Mouse (Mus musculus) testis, adult 2 months (tissue): ENCODE data around the gene Spaca4. TPM values are rescaled to one million over a fixed set of nuclear protein-coding genes. Genes with fewer than 3 reads are reported as not detected.
A peak's percentile ranks its signal among the peaks of the same experiment; 100 is the strongest.

Experiments used
- H3K27ac ChIP-seq: fragments of 200-500 bp; 2 replicates; pipeline ENCODE4 v1.5.1; 2012; ENCODE audit warnings: low read depth, low read length; ENCODE audit not compliant: control insufficient read depth, insufficient read depth
- H3K27me3 ChIP-seq: fragments of 200-500 bp; 2 replicates; pipeline ENCODE4 v1.6.1; 2012; ENCODE audit warnings: mild to moderate bottlenecking, low read length, moderate library complexity; ENCODE audit not compliant: control insufficient read depth, insufficient read depth
- H3K36me3 ChIP-seq: fragments of 200-500 bp; 2 replicates; pipeline ENCODE4 v1.6.1; 2012; ENCODE audit warnings: mild to moderate bottlenecking, low read length; ENCODE audit not compliant: control insufficient read depth, insufficient read depth
- H3K4me1 ChIP-seq: fragments of 200-500 bp; 2 replicates; pipeline ENCODE4 v1.6.1; 2012; ENCODE audit warnings: low read length; ENCODE audit not compliant: control insufficient read depth, insufficient read depth
- H3K4me3 ChIP-seq: fragments of 200-500 bp; 2 replicates; pipeline ENCODE4 v1.5.1; 2012; ENCODE audit warnings: low read depth, mild to moderate bottlenecking, low read length, moderate library complexity, mixed read lengths; ENCODE audit not compliant: control insufficient read depth
- CTCF ChIP-seq: fragments of 200-500 bp; IDR thresholded peaks from 2 replicates; pipeline ENCODE4 v1.5.1; 2012; ENCODE audit warnings: low read depth, mild to moderate bottlenecking, inconsistent platforms, low read length, moderate library complexity; ENCODE audit not compliant: control insufficient read depth, insufficient read depth, insufficient replicate concordance
- POLR2A ChIP-seq: fragments of 200-500 bp; IDR thresholded peaks from 2 replicates; pipeline ENCODE4 v1.6.1; 2012; ENCODE audit warnings: low read depth, mild to moderate bottlenecking, inconsistent platforms, low read length, moderate library complexity; ENCODE audit not compliant: control insufficient read depth
- polyA plus RNA-seq: library from polyadenylated mRNA; depleted of rRNA; stranded (reverse); fragments of >200 nt; gene quantifications from 2 replicates; pipeline ENCODE4 v1.2.3, GENCODE M21; 2012

Gene Spaca4
- polyA plus RNA-seq, 1 experiment: 614 TPM

DNA sequence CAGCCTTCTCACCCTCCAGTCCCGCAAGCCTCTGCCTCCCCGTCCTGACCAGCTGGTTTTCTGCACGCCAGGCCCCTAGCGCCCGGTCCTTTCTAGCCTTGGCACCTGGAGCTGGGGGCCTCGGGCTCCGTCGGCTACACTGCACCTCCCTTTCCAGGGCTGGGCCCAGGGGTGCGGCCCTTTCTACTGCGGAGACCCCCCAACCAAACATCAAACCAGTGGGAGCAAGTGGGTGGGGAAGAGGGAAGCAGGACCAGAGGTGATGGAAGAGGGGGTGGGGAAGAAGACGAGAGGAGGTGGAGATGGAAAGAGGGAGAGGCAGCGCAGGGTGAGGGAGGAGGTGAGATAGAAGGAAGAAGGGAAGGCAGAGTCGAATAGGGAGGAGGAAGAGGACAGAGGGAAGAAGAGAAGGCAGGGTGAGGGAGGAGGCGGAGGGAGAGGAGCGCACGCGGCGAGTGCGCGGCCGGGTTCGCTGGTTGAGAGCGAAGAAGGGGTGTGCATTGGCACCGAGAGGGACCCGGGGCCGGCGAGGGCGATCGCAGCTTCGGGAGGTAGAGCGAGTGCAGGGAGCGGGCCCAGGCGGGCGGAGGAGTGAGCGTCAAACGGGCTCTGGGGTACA, 26.0 kb downstream of the Spaca4 start, which contains the start of gene Car11:
Gene Car11, plus strand, starts transcription at position 321 of the 619 bp plus-strand sequence.
- H3K4me3 ChIP-seq: peak within 1 kb of the TSS; percentile 42
- TF ChIP-seq CTCF (no peak), POLR2A (no peak)
- H3K36me3 ChIP-seq: no peaks in the 10 kb centered on the region
- H3K4me1 ChIP-seq: peaks cover 25% of the 10 kb centered on the region
- no peaks in the 10 kb centered on the region; the same call in 1 of the 2 replicates for H3K27me3 ChIP-seq
- no peak within 1 kb of the TSS for H3K27ac ChIP-seq

DNA sequence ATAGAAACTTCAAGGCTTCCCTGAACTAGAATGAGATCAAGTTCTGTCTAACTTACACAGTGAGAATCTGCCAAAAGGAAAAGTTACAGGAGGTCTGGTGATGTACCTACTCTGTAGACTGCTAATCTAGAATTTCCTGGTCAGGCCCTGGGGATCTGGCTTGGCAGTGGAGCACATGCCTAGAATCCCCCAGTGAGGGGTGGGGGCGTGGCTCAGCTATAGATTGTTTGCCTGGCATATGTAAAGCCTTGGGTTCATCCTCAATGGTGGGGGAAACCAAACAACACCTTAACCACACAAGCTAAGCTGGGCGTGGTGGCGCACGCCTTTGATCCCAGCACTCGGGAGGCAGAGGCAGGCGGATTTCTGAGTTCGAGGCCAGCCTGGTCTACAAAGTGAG, 27.7 kb downstream of the Spaca4 start:
- no peaks in the 10 kb centered on the region for H3K36me3 ChIP-seq
- no peak for TF ChIP-seq CTCF
- no peak for TF ChIP-seq POLR2A
- H3K27me3 ChIP-seq: no peaks in the 10 kb centered on the region; the same call in 1 of the 2 replicates
- H3K4me3 ChIP-seq: no peak overlapping the region
- peaks cover 21% of the 10 kb centered on the region for H3K4me1 ChIP-seq
- H3K27ac ChIP-seq: no peak overlapping the region

DNA sequence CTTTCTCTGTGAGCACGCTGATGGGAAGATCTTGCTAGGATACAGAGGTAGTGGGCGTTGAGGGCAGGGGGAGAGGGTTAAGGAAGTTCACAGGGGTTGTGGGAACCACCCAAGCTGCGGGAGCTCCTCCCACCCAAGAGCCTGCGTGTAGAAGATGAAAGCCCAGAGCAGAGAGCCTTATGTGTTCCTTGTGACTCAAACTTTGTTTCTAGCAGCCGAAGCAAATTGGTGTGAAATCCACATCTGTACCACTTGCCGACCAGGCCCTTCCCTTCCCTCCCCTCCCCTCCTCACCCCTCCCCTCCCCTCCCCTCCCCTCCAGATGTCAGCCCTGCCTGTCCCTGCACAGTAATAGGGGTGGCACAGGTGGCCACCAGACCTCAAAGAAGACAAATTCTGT, 30.5 kb downstream of the Spaca4 start:
- H3K36me3 ChIP-seq: no peaks in the 10 kb centered on the region
- peak overlapping the region; percentile 2; the same call in 1 of the 2 replicates for H3K27ac ChIP-seq
- H3K27me3 ChIP-seq: no peaks in the 10 kb centered on the region
- no peak for TF ChIP-seq CTCF
- TF ChIP-seq POLR2A: no peak
- H3K4me3 ChIP-seq: peak overlapping the region; percentile 98
- H3K4me1 ChIP-seq: peaks cover 15% of the 10 kb centered on the region

DNA sequence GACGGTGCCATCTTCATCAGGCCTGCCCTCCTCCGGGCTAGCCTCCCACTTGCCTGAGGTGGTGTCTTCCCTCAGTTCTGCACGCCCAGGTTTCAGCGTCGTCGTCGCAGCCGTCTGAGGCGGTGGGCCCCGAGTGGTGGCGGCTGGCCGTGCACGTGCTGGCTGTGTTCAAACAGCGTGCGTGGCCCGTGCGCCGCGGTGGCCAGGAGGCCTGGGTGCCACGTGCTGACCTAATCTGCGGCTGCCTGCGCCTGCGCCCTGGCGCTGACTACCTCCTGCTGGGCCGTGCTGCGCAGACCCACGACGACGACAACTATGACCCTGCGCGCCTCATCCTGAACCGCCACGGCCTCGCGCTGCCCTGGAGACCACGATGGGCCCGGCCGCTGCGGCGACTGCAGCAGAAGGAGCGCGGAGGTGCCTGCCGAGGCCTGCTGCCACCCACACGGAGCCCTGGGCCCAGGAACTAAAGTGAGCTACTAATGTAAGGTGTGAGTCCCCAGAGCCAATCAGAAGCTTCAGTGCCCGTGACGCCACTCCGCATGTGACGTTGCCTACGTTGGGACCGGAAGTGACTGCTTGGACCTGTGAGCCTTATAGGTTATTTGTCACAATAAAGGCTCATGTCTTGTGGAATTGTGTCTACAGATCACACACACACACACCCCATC, 31.6 kb downstream of the Spaca4 start, which contains the start of gene Sec1:
Gene Sec1, minus strand, starts transcription at position 482 of the 671 bp plus-strand sequence.
- Histone ChIP-seq H3K27me3 (no peaks in the 10 kb centered on the region), H3K27ac (peak within 1 kb of the TSS; percentile 82), H3K4me1 (peaks cover 7% of the 10 kb centered on the region), H3K36me3 (no peaks in the 10 kb centered on the region), H3K4me3 (peak within 1 kb of the TSS; percentile 98)
- TF ChIP-seq POLR2A: peak; percentile 79
- no peak for TF ChIP-seq CTCF

DNA sequence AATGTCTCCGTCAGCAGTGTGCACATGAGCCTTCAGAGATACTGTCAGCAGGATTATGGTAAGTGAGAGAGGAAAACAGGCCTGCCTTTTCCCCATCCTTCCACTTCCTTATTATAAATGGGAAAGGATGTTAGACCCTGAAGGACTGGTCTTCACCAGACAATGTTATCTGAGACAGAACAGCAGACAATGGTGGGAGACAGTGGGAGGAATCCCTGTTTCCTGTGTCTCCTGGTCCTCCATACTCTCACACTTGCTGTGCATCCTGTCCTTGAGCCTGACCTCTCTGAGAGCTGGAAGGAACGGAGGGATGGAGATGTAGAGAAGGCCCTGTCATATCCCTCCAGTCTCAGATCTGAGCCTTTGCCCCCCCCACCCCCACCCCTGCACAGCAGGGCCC, 33.2 kb downstream of the Spaca4 start:
- Histone ChIP-seq H3K27ac (no peak overlapping the region), H3K27me3 (no peaks in the 10 kb centered on the region), H3K36me3 (no peaks in the 10 kb centered on the region), H3K4me3 (peak overlapping the region; percentile 2; the same call in 1 of the 2 replicates), H3K4me1 (peaks cover 7% of the 10 kb centered on the region)
- no peak for TF ChIP-seq POLR2A
- TF ChIP-seq CTCF: no peak

DNA sequence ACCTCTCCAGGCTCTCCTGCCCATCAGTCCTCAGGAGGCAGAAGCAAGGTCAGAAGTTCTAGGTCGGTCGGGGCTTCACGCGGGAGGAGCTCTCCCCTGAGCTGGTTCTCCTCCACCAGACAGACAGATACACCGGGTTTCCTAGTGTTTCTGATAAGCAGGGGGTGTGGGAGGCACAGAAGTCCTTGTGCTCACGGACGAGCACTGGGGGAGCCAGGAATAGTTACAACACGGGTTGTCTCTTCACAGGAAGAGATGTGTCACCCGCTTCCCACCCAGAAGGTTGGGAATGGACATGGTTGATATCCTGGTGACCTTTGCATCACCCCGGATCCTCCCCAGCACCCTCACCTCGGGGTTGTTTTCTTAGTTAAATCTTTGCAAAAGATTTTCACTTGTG, 35.8 kb downstream of the Spaca4 start:
- no peaks in the 10 kb centered on the region for H3K36me3 ChIP-seq
- H3K4me1 ChIP-seq: peaks cover 6% of the 10 kb centered on the region
- no peaks in the 10 kb centered on the region for H3K27me3 ChIP-seq
- TF ChIP-seq POLR2A: no peak
- no peak overlapping the region for H3K4me3 ChIP-seq
- H3K27ac ChIP-seq: peak overlapping the region; percentile 45; the same call in 1 of the 2 replicates

DNA sequence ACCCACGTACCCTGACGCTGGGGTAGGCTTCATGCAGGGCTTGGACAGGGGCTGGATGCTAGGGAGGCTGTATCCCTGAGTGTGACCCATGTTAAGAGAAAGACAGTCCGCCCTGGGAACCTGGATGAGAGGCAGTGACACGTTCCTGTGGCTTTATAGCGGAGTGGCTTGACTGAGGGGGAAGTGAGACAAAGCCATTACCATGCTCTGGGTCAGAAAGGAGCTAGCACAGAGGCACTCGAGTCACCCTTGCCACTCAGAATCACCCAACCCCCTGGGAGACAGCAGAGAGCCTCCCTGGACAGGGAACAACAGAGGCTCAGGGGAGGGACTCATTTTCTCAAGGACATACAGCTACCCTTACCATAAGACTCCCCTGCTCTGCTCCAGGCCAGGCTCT, 36.5 kb downstream of the Spaca4 start:
- no peak for TF ChIP-seq POLR2A
- TF ChIP-seq CTCF: no peak
- Histone ChIP-seq H3K4me3 (peak overlapping the region; percentile 2; the same call in 1 of the 2 replicates), H3K27ac (no peak overlapping the region), H3K27me3 (no peaks in the 10 kb centered on the region), H3K4me1 (peaks cover 6% of the 10 kb centered on the region), H3K36me3 (no peaks in the 10 kb centered on the region)
